Comparison of ENCODE assay signal across 8 mouse cellular contexts in the genomic region with DNA sequence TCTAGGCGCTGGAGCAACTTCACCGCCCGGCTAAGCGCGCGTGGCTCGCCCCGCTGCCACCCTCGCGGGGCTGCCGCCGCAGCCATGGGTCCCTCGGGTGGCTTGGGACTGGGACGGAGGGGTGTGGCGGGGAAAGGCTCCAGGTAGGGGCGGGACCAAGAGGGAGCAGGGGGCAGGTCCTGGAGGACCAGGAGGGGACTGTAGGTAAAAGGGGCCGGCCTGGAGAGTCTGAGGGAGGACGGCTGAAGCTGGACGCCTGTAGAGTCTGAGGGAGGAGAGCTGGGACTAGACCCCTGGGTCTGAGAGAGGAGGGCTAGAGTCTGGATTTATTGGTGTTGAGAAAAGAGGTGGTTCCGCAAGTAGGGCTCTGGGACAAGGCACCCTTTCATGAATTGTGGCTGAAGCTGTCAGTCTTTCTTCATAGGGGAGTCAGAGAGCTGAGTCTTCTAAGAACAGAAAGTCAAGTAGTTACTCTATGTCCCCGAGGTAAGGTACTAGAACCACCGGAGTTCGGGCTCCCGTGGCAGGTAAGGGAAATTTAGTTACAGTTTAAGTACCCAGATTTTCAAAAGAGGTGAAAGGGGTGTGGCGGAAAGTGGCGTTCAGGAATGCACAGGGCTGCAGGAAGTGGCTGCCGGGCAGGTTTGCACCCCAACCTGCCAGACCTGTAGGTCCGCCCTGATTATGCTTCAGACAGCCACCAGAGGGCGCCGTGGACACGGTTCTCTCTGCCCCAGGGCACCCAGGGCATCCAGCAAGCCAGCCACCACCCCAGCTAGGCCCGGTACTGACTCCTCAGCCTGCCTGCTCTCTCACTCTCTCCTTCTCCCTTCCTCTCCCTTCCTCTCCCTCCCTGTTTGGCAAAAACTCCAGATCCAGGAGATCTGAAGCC. TPM values are rescaled to one million over a fixed set of nuclear protein-coding genes. Genes with fewer than 3 reads are reported as not detected.
DNase-seq lines count a peak whose midpoint lies in the region; ATAC-seq and TF ChIP-seq lines count a peak whose summit lies in the region.

Gene Cblc (minus strand): TSS at position 113 of the 892 bp plus-strand sequence.

- WGBS in midbrain, embryonic 10.5 days: 3% methylated on average over 32 of the region's 32 CpGs
- WGBS in midbrain, embryonic 13.5 days: 3% methylated on average over 32 of the region's 32 CpGs
- 2% methylated on average over 31 of the region's 32 CpGs for WGBS in intestine, embryonic 14.5 days
- 5% methylated on average over 32 of the region's 32 CpGs for WGBS in liver, embryonic 11.5 days

- peak; percentile 95 for TF ChIP-seq CTCF in testis, adult 2 months (IDR thresholded peaks at IDR 0.05; ENCODE audit: control insufficient read depth, insufficient read depth, insufficient replicate concordance, low read depth, low read length)

- no peak within 1 kb of the TSS for H3K4me2 ChIP-seq in midbrain, embryonic 13.5 days (replicated peaks)
- H3K4me2 ChIP-seq in intestine, embryonic 14.5 days (ENCODE audit: low read length): peak within 1 kb of the TSS; percentile 40
- H3K4me2 ChIP-seq in liver, embryonic 11.5 days: peak within 1 kb of the TSS; percentile 60

- H3K36me3 ChIP-seq in midbrain, embryonic 10.5 days: no peaks in the 10 kb centered on the region
- H3K36me3 ChIP-seq in midbrain, embryonic 13.5 days: no peaks in the 10 kb centered on the region
- no peaks in the 10 kb centered on the region for H3K36me3 ChIP-seq in intestine, embryonic 14.5 days (ENCODE audit: control insufficient read depth, insufficient read depth, low read length)
- no peaks in the 10 kb centered on the region for H3K36me3 ChIP-seq in liver, embryonic 11.5 days (ENCODE audit: control insufficient read depth, insufficient read depth, low read length)
- H3K36me3 ChIP-seq in testis, adult 2 months (ENCODE audit: control insufficient read depth, insufficient read depth, low read length): no peaks in the 10 kb centered on the region

- peaks cover 33% of the 10 kb centered on the region for H3K27me3 ChIP-seq in midbrain, embryonic 10.5 days (ENCODE audit: low read depth, poor library complexity, severe bottlenecking)
- H3K27me3 ChIP-seq in midbrain, embryonic 13.5 days: peaks cover 29% of the 10 kb centered on the region
- peaks cover 19% of the 10 kb centered on the region for H3K27me3 ChIP-seq in intestine, embryonic 14.5 days (replicated peaks; ENCODE audit: control insufficient read depth, insufficient read depth, low read length)
- H3K27me3 ChIP-seq in liver, embryonic 11.5 days (replicated peaks; ENCODE audit: control insufficient read depth, insufficient read depth, low read length): peaks cover 20% of the 10 kb centered on the region
- no peaks in the 10 kb centered on the region; the same call in 1 of the 2 replicates for H3K27me3 ChIP-seq in testis, adult 2 months (ENCODE audit: control insufficient read depth, insufficient read depth, low read length)

- H3K9ac ChIP-seq in midbrain, embryonic 13.5 days (replicated peaks): no peak within 1 kb of the TSS
- H3K9ac ChIP-seq in intestine, embryonic 14.5 days (ENCODE audit: low read length): peak within 1 kb of the TSS; percentile 34
- peak within 1 kb of the TSS; percentile 20; the same call in 1 of the 2 replicates for H3K9ac ChIP-seq in liver, embryonic 11.5 days (ENCODE audit: low read depth, low read length)

- no peak; the same call in 1 of the 2 replicates for ATAC-seq in midbrain, embryonic 13.5 days
- ATAC-seq in intestine, embryonic 14.5 days (replicated peaks; ENCODE audit: low FRiP score, low TSS enrichment, low read depth): peak; percentile 89
- peak; percentile 74 for ATAC-seq in liver, embryonic 11.5 days (replicated peaks; ENCODE audit: low FRiP score)

- no peaks in the 10 kb centered on the region for H3K9me3 ChIP-seq in midbrain, embryonic 10.5 days (replicated peaks)
- H3K9me3 ChIP-seq in midbrain, embryonic 13.5 days: no peaks in the 10 kb centered on the region
- no peaks in the 10 kb centered on the region for H3K9me3 ChIP-seq in intestine, embryonic 14.5 days (ENCODE audit: control insufficient read depth, low read length)
- H3K9me3 ChIP-seq in liver, embryonic 11.5 days (ENCODE audit: control insufficient read depth, low read length): no peaks in the 10 kb centered on the region

- H3K4me3 ChIP-seq in midbrain, embryonic 10.5 days: no peak within 1 kb of the TSS
- no peak within 1 kb of the TSS for H3K4me3 ChIP-seq in midbrain, embryonic 13.5 days (replicated peaks)
- peak within 1 kb of the TSS; percentile 33 for H3K4me3 ChIP-seq in intestine, embryonic 14.5 days (ENCODE audit: low read depth, low read length)
- peak within 1 kb of the TSS; percentile 33 for H3K4me3 ChIP-seq in liver, embryonic 11.5 days (ENCODE audit: low read depth, low read length)
- H3K4me3 ChIP-seq in testis, adult 2 months (ENCODE audit: control insufficient read depth, low read depth, low read length): no peak within 1 kb of the TSS

- peaks cover 5% of the 10 kb centered on the region for H3K4me1 ChIP-seq in midbrain, embryonic 10.5 days
- 0 out of 2 replicates have a peak, but pooled peaks cover 4% of the 10 kb centered on the region for H3K4me1 ChIP-seq in midbrain, embryonic 13.5 days (replicated peaks)
- no peaks in the 10 kb centered on the region for H3K4me1 ChIP-seq in intestine, embryonic 14.5 days (replicated peaks; ENCODE audit: control insufficient read depth, insufficient read depth, low read length)
- no peaks in the 10 kb centered on the region for H3K4me1 ChIP-seq in liver, embryonic 11.5 days (replicated peaks; ENCODE audit: control insufficient read depth, insufficient read depth, low read length)
- peaks cover 5% of the 10 kb centered on the region for H3K4me1 ChIP-seq in testis, adult 2 months (ENCODE audit: control insufficient read depth, insufficient read depth, low read length)

- intact Hi-C loops in gastrocnemius, postnatal 36 days (cut with DNase I): loop anchor here (10.0 kb wide), 1 partner anchor 122 kb away; the partner anchor contains the start of gene Apoc2

- H3K27ac ChIP-seq in midbrain, embryonic 10.5 days (replicated peaks): no peak within 1 kb of the TSS
- H3K27ac ChIP-seq in midbrain, embryonic 13.5 days: no peak within 1 kb of the TSS
- peak within 1 kb of the TSS; percentile 5; the same call in 1 of the 2 replicates for H3K27ac ChIP-seq in intestine, embryonic 14.5 days (ENCODE audit: low read depth)
- H3K27ac ChIP-seq in liver, embryonic 11.5 days (ENCODE audit: low read depth, low read length): no peak within 1 kb of the TSS
- no peak within 1 kb of the TSS for H3K27ac ChIP-seq in testis, adult 2 months (ENCODE audit: control insufficient read depth, insufficient read depth, low read depth, low read length)

- peak; percentile 73 for DNase-seq in midbrain, embryonic 10.5 days (ENCODE audit: low spot score)
- peak; percentile 60 to 65 for DNase-seq in cerebellum, postnatal 4 days (ENCODE audit: low spot score in 2 of 2)
- peak; percentile 60 to 70 for DNase-seq in gastrocnemius, postnatal 36 days
- DNase-seq in intestine, embryonic 14.5 days (ENCODE audit: low spot score): peak; percentile 86
- peak; percentile 78 for DNase-seq in liver, embryonic 11.5 days (ENCODE audit: low spot score)
- peak; percentile 79 to 89 for DNase-seq in natural killer cell, adult 2 months (ENCODE audit: low spot score in 2 of 2)

- TF ChIP-seq POLR2A in testis, adult 2 months (IDR thresholded peaks at IDR 0.05; ENCODE audit: control insufficient read depth, low read depth, low read length): no peak

RNA-seq across cellular contexts. Expression of gene Cblc, which starts in this region (rescaled TPM):
- polyA plus RNA-seq in midbrain, embryonic 10.5 days (2016; fragmentation: Nextera tagmentation; extraction: Ambion mirVana): 0.62 and 0.70 TPM in 2 replicates
- polyA plus RNA-seq in midbrain, embryonic 13.5 days (2015; fragmentation: Nextera tagmentation; extraction: Ambion mirVana): 0.32 TPM in 1 of 2 replicates, not detected in the other
- not detected for total RNA-seq in gastrocnemius, postnatal 36 days (2021)
- polyA plus RNA-seq in intestine, embryonic 14.5 days (2014; fragmentation: Nextera tagmentation; extraction: Ambion mirVana): 13.5 and 14.0 TPM in 2 replicates
- 1.4 TPM in 2 replicates for polyA plus RNA-seq in liver, embryonic 11.5 days (2014; fragmentation: Nextera tagmentation; extraction: Ambion mirVana)
- 0.82 TPM in 1 of 2 replicates, not detected in the other for polyA plus RNA-seq in testis, adult 2 months (2012; rRNA removed)

Comparison
In these comparisons a context has a peak if more than half of its experiments do, and no peak if none do; other contexts are left out.
1. Peak in DNase-seq in midbrain, embryonic 10.5 days; RNA of the gene not detected or under 1 TPM.
2. Peak in DNase-seq in gastrocnemius, postnatal 36 days; RNA of the gene not detected or under 1 TPM.
3. H3K4me3 ChIP-seq: peak in intestine, embryonic 14.5 days (single experiment) and liver, embryonic 11.5 days (single experiment); none in midbrain, embryonic 10.5 days (single experiment), midbrain, embryonic 13.5 days (single experiment) and testis, adult 2 months (single experiment).
4. Peak in every context shown above with its lines, with median percentiles within 50 percentile points of each other: DNase-seq.